Mouse (Mus musculus) naive thymus-derived CD4-positive, alpha-beta T cell, adult 2 months (primary cell): ENCODE measurements around the gene Acoxl.

Source experiments
- DNase-seq: peaks from one replicate; pipeline ENCODE4 v3.0.0-alpha.2; 2011; ENCODE audit warnings: low read depth

Acoxl gene

DNA sequence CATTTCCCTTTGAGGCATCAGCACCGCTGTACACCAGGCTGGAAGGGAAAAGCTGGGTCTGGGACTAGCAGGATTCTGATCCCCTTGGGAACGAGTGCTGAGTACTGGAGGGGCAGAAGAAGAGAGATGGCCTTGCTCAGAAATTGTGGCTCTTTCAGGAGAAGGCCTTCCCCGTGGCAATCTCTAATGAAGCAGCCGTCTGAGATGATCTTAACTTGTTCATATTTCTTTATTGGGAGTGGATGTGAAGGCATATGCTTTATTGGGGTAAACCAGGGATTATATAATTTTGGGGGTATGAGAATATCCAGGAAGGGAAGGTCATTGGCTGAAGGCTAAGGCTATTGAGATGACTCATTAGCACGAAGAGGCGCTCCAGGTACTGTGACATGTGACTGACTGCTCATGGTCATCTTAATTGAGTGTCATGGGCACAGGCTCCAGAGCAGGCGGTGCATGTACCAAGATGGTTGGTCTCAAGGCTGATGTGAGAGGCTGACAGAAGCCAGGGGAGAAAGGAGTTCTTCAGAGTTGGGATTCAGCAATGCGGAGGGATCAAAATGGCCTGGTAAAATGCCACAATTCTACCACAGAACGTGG is 195.5 kb downstream of the Acoxl start:
- DNase-seq, result no peak

DNA sequence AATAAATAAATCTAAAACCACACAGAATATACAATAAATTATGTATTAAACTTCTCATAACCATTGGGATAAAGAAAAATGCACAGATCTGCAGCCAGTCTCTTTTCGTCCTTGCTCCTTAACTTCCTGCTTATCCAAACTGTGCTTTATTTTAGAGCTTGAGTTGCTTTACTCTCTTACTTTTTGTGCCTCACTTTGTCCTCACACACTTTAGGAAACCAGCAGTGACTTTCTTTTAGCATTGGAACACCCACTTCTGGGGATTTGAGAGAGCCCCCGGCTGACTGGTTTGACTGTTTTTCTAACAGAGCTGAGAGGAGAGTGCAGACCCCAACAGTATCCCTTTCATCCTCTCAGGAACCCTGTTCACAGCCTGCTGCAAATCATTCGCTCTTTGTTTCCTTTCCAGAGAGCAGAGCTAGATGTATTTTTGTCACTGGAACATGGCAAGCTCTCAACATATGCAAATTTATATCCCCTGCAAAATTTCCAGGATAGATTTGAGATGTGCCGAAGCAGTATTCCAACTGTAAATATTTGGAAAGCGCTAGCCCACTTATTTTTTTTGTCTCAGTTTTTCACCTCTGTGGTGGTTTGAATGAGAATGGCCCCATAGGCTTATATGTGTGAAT is 199.7 kb downstream of the Acoxl start:
- no peak for DNase-seq

DNA sequence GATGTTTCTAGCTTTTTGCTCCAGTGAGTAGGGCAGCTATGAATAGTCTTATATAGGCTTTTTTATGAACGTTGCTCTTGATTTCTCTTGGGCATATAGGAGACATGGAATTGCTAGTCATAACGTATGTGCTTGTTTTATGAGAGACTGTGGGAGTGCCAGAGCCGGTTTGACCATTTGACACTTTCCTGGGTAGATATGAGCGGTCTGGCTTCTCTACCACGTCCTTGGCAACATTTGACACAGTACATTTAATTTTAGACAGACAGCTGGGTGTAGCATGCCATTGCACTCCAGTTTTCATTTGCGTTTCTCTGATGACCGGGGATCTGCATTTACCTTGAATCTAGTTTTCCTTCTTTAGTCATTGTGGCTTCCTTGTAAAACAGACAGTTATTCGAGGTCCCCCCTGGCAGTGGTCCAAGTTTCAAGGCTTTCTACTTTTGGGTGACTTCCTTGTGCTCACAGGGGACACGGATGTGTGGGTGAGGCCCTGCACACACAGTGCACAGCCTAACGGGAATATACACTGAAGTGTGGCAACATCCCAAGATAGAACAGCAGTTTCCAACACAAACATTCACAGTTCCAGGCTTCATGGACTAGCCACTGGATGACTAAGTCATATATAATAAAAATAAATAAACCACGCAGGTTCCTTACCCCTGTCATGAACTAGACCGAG is 202.5 kb downstream of the Acoxl start:
- peak; percentile 71 for DNase-seq

DNA sequence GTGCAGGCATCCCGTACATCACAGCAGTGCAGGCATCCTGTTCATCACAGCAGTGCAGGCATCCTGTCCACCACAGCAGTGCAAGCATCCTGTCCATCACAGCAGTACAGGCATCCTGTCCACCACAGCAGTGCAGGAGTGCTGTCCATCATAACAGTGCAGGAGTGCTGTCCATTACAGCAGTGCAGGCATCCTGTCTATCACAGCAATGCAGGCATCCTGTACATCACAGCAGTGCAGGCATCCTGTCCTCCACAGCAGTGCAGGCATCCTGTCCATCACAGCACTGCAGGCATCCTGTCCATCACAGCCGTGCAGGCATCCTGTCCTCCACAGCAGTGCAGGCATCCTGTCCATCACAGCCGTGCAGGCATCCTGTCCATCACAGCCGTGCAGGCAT is 207.8 kb downstream of the Acoxl start:
- no peak for DNase-seq

DNA sequence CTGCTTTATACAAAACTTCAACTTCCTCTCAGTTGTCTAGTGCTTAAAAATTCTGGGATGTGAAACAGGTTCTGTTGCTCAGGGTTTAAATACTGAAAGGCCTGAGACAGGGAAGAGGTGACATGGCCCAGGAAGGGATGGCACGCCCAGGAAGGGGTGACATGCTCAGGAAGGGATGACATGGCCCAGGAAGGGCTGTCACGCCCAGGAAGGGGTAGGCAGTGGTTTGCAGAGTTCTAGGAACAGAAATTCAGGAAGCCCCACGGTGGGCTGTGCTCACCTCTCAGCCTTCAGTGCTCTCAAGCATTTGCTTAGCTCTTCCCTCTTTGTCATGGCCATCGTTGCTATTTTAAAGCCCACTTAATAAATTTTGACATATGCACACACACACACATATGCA is 216.2 kb downstream of the Acoxl start:
- no peak for DNase-seq

DNA sequence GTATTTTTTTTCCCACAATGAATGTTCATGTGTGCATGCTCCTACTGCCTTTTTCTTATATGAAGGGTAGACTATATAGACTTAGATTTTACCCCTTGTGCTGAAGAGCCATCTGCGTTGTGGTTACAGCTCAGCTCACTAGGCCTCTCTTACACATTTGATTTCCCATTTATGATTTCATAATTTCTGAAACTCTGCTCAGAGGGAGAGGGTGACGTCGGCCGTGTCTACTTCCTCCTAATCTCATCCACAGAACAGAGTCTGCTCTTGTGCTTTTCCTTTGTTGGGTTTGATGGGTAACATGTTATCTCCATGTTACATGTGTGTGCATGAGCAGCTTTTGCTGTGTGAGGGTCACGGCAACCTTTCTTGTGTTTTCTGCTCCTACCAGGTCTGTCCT is 219.2 kb downstream of the Acoxl start:
- DNase-seq, result no peak

DNA sequence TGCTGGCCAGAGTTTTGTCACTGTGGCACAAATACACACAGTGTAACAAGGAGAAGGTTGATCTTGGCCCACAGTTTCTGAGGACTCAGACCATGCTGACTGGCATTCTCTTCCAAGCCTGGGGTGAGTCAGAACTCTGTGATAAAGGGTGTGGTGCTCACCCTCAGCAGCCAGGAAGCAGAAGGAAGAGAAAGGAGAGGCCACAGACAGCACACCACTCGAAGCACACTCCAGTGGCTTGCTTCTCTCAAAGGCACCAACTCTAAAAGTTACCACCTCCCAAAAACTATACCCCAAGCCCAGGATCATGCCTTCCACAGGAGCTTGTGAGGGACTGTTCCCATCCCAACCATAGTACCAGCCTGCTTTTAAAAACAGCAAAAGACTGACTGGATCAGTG is 220.0 kb downstream of the Acoxl start:
- no peak for DNase-seq

DNA sequence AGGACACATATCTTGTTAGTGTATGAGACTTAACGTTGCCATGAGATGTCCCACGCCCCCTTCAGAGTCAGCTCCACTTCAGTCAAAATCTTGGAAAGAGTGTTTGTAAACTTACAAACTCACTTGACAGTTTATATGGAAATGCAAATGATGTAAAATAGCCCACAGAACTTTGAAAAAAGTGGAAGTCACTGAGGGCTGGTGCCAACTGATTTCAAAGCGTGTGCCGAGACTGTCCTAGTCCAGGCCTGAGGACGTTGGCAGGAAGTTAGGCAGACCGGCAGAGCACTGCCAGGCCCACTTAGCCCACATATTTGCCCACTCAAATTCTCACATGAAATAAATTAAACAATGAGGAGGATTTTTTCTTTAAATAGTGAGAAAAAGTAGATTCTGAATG is 221.5 kb downstream of the Acoxl start:
- DNase-seq, result no peak

DNA sequence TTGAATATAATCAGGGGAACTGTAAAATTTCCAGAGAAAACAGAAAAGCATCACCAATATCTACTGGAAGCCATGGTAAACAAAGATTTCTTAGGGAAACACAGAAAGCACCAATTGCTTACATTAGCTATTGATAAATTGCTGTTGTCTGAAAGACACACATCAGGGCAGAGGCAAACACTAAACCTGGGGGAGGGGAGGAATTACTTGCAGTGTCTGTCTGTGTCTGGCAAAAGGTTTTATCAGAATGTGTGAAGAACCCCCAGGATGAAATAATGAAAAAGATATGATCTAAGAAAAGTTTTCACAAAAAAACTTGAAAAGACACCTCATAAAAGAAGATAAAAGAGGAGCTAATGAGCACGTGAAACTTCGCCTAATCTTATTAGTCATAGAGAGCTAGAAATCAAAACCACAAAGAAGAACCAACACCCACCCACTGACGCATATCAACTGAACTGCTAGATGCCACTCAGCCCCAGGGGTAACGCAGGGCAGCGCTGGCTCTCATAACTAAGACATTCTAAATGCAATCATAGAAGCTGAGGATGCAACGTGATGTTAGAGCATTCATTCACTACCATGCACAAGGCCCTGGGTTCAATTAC is 222.1 kb downstream of the Acoxl start:
- peak; percentile 37 for DNase-seq

DNA sequence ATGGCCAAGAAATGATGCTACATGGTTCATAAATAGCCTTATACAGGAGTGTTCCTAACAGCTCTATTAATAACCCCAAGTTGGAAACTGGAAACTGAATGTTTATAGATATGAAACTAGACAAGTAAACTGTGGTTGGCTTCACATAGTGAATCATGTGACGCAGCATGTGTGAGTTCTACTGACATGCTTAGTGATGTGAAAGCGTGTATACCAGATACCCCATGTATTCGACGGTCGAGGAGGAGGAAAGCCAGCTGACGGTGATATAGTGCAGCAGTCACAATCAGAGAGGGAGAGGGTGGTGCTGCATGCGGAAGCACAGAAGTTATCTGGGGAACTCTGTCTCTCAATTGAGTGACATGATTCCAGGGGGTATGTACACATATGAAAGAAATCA is 222.8 kb downstream of the Acoxl start:
- DNase-seq, result no peak

DNA sequence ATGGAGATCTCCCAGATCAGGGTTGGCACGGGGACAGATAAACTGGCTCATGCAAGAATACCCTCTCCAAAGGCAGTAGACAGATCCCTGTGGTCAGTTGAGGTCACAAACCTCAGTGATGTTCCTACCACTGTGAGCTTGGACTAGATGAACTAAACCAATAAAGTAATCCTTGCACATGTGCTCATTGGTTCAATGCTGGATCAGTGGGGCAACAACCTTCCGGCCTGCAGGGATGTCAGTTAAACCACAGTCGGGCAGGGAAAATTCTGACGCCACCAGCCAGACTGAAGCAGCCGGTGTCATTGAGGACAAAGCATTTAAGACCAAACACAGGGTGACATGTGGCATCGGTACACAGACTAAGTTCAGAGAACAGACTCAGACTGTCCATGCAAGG is 224.1 kb downstream of the Acoxl start:
- DNase-seq, result no peak

DNA sequence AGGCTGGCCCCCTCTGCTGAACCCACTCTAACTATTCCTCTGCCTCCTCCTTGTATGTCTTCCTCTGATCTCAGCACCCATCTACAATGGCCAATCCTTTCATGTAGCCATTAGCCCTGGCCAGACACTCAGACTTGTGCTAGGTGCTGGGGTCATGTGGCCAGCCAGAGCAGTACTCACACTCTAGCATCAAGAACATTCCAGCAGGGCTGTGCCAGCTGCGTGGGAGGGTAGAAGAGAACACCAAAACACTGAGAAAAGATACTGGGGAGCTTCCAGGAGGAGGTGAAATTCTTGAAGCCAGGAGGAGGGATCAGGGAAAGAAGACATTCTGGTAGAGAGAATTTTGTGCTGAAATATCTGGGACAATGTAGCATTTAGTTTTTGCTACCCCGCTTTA is 226.3 kb downstream of the Acoxl start:
- DNase-seq, result no peak

DNA sequence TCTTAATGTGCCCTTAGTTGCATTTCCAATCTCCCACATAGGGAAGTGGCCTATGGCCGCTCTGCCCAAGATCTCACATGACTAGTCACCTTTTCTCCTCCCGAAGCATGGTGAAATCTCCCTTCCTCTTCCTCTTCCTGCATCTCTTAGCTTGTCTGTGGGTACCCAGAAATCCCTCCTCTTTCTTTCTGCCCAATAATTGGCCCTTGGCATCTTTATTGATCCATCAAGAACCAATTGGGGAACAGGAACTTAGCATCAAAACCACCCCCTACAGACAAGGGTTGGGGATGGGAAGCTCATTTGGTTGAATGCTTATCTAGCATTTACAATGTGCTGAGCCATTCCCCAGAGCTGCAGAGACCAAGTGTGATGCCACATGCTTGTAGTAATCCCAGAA is 226.9 kb downstream of the Acoxl start:
- no peak for DNase-seq

DNA sequence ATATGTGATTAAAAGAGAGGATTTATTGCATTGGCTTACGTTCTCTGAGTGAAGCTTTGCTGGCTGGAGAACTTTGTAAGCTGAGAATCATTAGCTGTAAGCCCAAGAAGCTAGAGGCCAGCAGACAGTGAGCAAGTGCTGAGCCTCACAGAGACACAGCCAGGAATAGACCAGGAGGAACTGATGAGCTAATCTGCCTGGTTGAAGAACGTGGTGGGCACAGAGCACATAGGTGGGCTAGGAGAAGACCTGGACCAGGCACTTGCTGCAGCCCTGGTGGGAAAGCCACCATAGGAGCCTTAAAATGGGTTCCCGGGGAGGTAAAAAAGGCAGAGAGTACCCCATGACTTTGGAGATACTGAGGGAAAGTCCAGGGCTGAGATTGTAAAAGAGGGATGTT is 228.5 kb downstream of the Acoxl start:
- no peak for DNase-seq

DNA sequence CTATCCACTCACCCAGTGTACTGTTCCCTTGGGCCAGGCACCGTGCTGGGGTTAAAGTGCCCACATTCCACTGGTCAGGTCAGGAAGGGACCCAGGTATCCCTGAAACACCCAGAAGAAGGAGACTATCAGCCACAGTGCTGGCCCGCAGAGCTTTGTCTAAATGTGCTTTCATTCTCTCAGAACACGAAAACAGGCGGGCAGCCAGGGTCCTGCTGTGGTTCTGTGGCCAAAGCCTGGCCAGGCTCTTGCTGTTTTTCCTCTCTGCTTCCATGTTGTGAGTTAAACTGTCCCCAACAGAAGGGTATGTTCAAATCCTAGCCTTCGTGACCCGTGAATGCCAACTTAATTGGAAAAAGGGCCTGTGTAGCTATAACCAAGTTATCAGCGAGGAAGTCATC is 228.9 kb downstream of the Acoxl start:
- no peak for DNase-seq

DNA sequence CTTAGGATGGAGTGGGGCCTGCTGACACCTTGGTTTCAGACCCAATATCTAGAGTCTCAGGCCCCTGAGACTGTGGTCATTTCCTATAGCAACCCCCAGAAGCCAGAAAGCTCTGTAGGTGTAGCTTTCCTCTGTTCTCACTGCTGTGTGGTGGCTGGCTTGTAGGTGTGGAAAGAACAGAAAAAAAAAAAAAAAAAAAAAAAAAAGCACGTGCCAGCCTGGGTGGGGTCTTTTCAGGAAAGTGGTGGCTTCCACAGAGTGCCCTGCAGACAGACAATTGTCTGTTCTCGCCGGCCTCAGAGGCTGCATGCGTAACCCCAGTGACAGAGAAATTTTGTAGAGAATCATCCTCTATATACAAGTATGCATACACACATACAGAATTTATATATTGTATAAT is 229.5 kb downstream of the Acoxl start:
- DNase-seq, result no peak

DNA sequence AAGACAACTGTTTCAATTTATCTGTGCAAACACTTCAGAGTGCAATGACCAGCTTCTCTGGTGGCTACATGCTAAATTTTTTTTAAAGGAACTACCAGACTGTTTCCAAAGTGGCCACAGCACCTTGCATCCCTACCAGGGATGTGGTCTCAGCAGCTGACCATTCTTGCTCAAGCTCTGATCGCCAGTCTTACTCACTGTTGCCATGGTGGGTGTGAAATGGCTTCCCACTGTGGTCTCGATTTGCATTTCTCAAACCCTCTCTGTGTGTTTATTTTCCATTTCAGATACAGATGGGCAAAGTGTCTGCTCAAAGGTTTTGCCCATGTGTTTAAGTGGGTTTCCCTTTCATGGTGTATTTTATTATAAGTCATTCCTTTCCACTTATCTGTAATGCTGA is 230.3 kb downstream of the Acoxl start:
- DNase-seq, result no peak

DNA sequence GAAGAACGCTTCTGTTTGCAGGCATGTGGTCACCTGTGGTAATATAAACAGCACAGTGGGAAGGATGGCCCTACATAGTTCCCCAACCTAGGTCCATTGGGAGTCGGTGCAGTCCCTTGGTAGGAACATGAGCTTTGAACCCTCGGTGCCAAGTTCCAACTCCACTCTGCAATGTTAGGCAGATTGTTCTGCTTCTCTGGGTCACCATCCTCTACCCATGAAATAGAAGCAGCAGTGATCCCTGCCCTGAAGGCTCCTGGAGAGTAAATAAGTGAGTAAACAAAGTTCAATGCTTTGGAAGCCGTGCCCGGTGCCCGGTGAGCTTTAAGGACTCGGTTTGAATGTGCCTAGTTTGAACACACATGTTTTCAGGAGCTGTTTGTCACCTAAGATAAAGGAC is 233.1 kb downstream of the Acoxl start:
- no peak for DNase-seq

DNA sequence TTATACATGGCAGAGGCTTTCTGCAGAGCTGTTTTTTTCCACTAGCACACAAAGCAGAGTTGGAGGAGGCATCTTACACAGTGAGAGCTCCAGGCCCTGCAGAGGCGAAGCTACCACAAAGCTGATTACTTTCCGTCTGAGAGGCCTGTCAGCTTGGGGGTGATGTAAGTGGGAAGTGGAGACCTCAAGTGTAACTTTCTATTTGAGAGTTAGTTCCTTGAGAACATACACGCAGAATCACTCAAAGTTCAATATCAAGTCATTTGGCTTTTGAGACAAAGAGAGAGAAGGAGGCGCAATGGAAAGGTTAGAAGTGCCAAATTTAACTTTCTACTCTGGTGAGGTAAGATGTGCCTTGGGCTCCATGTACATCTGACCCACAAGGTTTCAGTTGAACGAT is 234.3 kb downstream of the Acoxl start:
- DNase-seq, result no peak

DNA sequence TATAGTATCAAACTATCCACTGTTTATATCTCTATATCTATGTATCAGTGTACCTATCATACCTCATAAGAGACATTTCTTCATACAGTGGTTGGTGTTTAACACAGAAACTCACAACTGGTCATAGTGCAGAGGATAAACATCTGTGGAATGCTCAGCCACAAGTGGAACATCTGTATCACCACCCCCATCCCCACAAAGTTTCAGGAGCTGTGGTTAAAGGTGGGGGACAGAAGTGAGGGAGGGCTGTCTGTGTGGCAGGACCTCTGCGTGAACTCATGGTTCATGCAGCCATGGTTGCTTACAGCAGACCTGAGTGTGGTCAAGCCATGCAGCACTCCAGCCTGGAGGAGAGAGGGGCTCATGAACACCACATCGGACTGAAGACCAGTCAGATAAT is 234.9 kb downstream of the Acoxl start:
- no peak for DNase-seq

DNA sequence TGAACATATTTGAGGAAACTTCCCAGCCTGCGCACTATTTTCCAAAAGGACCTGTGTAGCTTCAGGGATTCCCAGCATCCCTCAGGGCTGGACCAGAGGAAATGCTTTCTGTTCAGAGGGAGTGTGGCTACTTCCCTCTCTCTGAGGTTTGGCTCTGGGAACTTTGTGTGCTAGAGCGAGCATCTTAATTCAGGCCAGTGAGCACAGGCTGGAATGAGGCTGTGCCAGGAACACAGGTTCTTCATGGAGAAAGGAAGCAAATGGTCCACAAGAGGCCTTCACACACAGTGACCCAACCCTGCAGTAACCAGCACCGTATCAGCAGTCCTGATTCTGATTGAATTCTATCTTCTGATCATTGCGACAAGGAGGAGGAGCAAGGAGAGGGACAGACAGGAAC is 238.3 kb downstream of the Acoxl start:
- DNase-seq, result no peak

DNA sequence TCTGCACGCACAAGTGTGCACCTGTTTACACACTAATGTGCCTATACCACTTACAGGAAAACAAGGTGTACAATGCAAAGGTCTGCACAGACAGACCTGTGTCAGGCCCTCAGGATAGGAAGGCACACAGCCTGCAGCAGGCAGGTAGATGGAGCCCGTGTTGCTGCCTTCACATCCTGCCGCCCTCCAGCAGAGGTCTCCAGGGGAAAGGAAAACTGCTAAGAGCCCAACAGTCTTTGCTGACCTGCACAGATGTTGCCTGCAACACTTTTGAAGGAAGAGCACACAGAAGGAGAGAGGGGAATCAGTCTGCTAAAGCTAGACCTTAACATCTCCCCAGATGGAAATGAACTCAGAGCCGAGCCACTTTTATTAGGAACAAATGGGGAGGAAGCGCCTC is 240.2 kb downstream of the Acoxl start:
- peak; percentile 45 for DNase-seq

DNA sequence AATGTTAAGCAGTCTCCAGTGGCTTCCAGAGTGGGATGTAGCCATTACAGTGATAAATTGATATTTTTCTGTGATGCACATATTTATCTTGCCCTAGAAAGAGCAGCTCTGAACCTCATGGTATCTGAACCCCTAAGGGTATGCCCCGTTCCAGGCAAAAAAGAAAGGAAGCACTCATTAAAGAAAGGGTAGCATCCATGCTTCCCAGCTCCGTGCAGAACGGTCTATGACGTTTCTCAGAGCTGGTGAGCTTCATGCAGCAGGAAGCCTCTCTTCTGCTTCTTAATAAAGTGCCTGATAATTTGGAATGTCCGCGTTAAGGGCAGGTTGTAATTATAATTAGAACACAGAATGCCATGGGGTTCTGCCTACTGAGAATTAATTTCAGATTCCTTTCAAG is 240.6 kb downstream of the Acoxl start:
- DNase-seq, result no peak

DNA sequence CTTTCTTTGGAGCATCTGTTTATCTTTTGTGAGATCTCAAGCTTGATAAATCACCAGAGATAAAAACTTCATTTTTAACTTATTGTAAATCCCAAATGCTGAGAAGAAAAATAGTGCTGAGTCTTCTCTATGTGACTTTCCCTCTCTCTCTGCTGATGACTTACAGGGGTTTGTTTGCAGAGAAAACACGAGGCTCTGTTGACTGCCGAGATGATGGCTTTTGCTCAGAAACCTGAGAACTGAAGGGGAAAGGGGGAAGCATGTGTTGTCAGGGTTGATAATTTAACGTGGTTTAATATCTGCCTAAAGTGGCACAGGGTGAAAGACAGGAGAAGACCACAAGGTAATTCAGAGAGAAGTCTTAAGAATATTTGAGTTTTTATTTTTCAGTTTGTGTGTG is 245.2 kb downstream of the Acoxl start:
- no peak for DNase-seq
